Mouse (Mus musculus): ENCODE results near the gene Arhgef39.

Arhgef39 gene

DNA sequence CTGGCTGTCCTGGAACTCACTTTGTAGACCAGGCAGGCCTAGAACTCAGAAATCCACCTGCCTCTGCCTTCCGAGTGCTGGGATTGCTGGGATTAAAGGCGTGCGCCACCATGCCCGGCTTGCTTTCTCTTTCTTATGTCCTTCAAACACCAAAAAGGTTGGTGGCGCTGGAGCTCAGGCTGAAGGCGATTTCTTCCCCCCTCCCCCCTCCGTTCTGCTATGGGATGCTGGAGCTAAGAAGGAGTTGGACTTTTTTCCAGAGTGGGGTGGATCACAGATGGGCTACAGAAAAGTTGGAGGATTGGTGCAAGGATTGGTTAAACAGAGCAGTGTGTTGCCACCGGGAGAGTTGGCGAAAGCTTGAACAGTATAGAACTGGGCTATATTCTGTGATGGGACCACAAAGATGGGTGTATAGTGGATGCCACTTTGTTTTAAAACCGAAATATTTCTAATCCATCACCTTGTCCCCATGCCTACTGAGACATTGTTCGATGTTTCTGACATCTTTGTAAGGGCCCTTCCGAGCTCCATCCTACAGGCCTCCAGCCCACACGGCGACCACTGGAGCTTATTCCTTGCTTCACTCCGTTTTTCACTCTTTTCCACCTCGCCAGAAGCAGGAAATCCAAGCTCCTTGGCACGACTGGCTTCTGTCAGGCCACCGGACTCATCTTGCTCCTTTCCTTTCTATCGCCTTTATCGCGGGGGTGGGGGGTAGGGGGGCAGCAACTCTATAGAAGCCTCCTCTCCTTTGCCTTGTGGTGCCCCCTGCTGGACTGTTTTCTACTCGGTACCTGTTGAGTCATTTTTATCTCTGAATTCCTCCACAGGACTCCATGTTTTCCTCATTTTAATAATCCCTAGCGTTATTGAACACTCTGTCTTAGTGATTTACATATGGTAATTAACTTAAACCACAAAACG is 20.3 kb downstream of the Arhgef39 start:
- peak; percentile 36 to 56 for DNase-seq (ENCODE audit: low spot score in 2 of 2)

DNA sequence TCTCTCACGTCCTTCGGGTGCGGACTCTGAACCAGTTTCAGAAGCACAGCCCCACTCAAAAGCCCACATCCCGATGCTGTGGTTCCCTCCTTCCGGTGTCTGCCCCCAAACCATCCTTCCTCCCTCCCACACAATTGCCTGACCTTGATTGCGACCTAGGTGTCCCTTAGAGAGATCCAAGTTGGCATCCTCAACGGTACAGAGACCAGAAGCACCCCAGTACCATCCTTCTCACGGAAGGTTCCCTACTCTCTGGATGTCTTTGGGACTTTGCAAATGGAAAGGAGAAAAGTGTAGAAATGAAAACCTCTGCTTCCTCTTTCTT is 21.0 kb downstream of the Arhgef39 start:
- DNase-seq (ENCODE audit: low spot score in 2 of 2), result no peak

DNA sequence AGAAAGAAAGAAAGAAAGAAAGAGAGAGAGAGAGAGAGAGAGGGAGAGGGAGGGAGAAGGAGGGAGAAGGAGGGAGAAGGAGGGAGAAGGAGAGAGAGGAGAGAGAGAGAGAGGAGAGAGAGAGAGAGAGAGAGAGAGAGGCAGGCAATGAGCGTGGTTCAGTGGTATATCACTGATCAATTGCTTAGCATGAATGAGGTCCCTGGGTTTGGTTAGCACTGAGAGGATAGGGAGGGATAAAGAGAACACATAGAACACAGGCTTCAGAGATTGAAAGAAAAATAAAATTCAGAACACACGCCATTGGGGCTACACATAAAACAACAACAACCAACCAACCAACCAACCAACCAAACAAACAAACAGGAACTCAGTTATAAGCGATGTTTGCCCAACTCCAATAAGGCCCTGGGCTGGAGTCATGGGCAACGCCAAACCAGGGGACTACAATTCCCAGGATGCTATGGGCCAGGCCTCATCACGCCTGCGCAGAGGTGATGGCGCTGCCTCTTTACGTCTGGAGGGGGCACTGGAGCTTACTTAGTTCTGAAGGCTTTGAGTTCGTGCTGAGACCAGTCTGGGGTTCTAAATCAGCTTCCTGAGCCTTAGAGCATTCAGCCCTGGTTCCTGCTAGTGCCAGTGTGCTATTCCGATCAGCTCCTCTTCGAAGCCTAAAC is 21.5 kb downstream of the Arhgef39 start:
- peak; percentile 85 to 88 for DNase-seq (ENCODE audit: low spot score in 2 of 2)

DNA sequence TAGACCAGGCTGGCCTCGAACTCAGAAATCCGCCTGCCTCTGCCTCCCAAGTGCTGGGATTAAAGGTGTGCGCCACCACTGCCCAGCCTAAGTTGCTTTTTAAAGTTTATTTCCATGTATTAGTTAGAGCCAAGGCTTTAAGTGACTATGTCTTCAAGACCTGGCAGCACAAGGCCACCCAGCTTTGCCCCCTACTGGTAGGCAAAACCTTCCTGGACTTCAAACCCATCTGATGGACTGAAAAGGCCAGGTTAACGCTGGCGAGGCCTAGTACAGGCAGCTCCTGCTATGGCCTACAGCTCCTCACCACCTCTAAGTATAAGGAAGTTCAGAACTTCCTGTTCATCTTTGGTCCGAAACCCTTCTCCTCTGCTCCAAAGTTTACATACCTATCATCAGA is 22.9 kb downstream of the Arhgef39 start:
- no peak for DNase-seq (ENCODE audit: low spot score in 2 of 2)

DNA sequence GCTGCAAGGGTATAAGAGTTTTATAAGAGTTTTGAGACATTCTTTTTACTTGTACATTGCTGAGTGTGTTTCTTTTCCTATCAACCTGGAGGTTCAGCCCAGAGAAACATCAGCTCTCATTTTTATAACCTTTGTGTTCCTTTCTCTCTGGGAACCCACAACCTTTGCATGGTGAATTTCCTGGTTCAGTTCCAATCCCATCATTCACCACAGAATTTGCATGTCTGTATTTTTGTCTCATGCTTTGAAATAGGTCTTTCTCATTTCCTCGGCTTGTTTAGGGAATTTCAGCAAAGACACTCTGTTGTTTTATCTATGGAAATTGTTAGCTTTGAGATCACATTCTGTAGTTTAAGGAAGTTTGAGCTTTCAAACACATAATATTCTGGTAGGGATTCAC is 25.9 kb downstream of the Arhgef39 start:
- no peak for DNase-seq (ENCODE audit: low spot score in 2 of 2)

DNA sequence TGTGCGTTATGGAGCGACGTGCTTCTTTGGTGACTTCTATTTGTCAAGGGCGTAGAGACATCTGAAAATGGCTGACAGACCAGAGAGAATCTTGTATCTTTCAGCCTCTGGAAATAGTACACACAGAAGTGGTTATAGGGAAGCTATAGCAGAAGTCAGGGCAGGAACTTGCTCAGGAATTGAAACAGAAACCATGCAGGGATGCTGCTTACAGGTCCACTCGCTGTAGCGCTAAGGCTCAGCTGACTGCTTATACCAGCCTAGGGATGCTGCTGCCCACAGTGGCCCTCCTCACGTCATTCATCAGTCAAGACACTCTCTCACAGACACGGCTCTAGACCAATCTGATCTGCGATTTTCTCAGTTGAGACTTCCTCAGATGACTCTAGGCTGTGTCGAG is 29.2 kb downstream of the Arhgef39 start:
- DNase-seq (ENCODE audit: low spot score in 2 of 2), result no peak

DNA sequence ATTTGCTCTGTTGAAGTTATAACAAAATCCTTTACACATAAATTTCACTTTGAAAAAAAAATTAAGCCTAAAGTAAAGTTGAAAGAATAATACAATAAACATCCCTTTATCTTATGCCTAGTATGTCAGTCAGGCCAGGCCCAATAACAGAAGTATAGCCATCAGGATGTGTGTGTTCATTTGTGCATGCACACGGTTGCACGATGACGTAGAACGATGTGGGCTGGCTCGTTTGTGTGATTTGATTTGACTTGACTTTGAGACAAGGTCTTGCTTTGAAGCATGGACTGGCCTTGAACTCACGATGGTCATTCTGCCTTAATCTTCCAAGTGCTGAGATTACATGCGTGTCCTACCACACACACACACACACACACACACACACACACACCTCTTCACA is 32.6 kb downstream of the Arhgef39 start:
- no peak for DNase-seq (ENCODE audit: low spot score in 2 of 2)

DNA sequence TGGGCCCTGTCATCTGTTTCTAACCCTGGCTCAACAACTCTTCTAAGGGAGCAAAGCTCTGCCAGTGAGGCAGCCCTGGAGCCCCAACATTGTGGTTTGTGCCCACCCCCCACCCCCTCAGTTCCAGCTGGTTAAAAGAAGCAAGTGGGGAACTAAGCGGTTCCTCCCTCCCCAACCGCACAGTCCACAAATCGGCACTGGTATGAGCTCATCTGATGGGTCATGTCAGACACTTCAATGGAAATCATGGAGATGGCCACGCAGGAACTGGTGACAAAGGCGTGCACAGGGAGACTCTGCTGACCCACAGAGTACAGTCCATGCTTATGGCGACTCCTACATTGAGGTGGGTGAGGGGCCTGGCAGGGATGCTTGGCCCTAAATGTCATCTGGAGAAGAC is 33.6 kb downstream of the Arhgef39 start:
- DNase-seq (ENCODE audit: low spot score in 2 of 2), result no peak

DNA sequence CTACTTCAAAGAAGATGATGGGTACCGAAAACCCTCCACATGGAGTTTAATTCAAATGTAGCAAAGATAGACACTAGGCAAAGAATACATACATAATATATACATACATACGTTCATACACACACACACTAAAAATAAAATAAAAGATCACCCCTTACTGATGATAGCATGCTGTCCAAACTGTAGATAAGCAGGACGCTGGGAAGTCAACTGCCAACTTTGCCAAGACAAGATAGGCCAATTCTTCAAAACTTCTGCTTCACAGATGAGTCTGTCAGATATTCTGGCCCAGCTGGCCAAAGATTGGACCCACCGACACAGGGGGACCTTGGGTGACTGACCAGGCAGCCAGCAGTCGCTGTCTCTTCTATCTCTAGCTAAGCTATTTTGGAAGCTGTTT is 36.4 kb downstream of the Arhgef39 start:
- no peak for DNase-seq (ENCODE audit: low spot score in 2 of 2)

DNA sequence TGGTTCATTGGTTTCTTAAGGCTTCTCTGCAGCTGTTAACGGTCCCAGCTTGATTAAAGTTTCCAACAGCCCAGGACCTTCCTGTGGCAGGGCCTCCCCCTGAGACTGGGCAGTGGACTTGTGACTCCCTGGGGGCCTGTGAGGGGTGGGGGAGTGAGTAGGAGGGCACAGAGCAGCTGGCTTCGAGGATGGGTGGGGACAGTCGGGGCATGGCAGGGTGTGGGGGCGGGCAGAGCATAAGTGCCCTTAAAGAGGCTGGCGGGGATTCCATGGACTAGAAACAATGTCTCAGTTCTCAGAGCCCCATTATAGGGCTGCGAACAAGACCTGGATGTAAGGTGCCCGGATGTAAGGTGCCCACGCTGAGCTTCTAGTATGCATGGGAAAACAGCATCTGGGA is 42.4 kb downstream of the Arhgef39 start:
- DNase-seq (ENCODE audit: low spot score in 2 of 2), result no peak

DNA sequence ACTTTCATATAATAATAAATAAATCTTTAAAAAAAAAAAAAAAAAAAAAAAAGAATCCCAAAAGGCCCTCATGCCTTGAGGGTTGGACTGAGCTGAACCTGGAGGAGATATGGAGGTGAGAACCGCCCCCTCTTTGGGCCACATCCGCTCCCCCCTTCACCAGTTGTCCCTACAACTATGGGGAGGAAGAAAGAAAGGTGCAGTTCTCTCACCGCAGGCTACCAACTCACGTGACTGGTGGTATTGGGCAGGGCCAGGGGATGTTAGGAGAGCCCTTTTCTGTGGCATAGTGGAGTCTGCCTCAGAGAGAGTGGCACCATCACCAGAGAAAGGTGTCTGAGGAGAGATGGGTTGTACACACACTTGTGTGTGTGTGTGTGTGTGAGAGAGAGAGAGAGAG is 43.0 kb downstream of the Arhgef39 start:
- no peak for DNase-seq (ENCODE audit: low spot score in 2 of 2)

DNA sequence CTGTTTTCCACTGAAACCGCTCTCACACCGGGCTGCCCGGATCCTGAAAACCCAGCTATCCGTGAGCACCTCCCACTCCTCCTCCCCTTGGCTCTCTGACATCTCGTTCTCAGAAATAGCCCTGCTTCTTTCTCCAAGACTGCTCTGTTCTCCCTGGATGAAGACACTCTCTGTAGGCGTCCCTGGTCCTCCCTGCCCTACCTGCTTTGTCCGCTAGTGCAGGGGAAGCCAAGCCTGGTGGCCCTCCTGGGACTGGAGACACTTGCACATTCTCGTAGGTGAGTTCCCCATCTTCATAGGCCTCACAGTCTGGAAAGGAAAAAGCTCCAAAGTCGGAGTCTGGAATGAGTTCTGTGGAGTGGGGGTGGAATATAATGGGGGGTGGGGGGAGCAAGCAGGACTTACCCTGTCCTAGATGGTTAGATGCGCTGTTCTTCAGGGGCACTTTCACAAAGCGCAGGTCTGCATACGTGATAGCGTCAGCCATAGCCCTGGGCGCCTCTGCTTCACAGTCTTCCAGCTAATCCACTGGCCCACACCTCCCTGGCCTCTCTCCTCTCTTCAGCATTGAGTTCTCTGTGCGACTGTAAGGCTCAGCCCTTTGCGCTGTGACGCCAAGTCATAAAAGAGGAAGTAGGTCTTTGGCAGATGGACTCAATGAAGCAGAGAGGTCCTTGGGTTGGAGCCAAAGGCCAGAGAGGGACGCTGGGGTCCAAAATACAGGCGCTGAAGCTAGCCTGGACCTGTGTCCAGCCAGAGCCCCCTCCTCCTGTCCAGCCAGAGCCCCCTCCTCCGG is 45.3 kb downstream of the Arhgef39 start, which contains the start of gene Cd72:
Cd72 (minus strand) TSS at position 588 of the 796 bp plus-strand sequence.
- no peak for DNase-seq (ENCODE audit: low spot score in 2 of 2)

DNA sequence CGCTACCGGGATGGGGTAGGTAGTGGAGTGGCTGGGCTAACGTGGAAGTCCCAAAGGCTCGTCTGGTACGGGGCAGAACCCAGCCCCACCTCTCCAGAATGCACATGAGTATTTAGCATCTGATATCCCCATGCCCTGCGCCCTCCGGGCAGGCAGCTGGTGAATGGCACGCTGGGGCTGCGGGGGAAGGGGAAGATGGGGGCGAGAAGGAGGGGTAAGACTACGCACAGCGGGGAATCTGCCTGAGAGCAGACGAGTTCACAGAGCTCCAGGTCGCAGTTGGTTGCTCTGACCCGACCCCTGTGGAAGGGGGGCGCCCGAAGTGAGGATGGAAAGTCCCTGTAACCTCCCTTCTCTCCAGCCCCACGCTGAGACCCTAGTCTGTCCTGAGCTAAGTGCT is 46.1 kb downstream of the Arhgef39 start:
- DNase-seq (ENCODE audit: low spot score in 2 of 2), result no peak

DNA sequence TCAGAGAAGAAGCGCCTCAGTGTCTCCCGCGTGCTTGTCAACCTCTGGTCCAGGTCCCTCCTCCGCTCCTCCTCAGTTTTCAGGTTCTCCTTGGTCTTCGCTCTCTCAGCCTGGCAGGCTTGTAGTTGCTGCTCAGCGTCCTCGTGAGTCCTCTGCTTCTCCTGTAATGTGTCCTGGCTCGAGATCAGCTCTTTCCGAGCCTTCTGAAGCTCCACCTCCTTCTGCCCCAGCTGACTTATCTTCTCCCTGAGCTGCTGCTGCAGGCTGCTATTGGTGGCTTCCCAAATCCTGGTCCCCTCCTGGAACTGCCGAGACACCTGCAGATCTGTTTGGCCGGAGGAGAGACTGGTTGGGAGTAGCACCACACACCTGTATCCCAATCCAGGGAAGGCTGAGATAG is 47.2 kb downstream of the Arhgef39 start:
- no peak for DNase-seq (ENCODE audit: low spot score in 2 of 2)

DNA sequence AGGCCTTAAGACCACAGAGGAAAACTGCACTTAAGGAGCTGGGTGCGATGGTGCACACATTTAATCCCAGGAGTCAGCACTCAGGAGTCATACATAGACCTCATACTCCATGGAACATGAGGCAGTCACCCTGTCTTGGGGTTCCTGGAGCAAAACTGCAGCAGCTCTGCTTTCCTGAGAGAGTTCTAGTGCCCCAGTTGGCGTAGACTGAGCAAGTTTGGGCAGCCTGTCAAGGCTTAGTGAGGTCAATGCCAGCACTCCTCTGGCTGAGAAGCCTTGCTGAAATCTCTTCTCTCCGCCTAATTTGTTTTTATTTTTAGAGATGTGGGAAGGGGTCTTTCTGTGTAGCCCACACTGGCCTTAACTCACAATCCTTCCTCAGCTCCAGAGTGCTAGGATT is 50.9 kb downstream of the Arhgef39 start:
- DNase-seq (ENCODE audit: low spot score in 2 of 2), result peak in 1 of 2 experiments; percentile 9

DNA sequence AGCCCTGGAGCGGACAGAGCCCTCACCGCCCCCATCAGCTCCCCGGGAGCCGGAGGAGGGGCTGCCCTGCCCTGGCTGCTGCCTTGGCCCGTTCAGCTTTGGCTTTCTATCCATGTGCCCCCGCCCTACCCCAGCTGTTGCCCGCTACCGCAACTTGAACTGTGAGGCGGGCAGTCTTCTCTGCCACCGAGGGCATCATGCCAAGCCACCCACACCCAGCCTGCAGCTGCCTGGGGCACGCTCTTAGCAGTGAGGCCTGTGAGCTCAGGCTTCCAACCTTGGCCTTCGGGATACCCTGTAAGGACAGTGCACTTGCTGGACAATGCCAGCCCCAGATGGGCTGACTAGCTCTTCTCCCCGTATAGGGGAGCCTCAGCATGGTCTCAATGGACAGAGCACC is 52.2 kb downstream of the Arhgef39 start:
- DNase-seq (ENCODE audit: low spot score in 2 of 2), result no peak
